Mouse (Mus musculus): ENCODE results near the gene Gpbp1. TPM values are rescaled to one million over a fixed set of nuclear protein-coding genes. Genes with fewer than 3 reads are reported as not detected.

Gpbp1 gene
- total RNA-seq, 1 experiment from 2014 or later: 193 TPM

DNA sequence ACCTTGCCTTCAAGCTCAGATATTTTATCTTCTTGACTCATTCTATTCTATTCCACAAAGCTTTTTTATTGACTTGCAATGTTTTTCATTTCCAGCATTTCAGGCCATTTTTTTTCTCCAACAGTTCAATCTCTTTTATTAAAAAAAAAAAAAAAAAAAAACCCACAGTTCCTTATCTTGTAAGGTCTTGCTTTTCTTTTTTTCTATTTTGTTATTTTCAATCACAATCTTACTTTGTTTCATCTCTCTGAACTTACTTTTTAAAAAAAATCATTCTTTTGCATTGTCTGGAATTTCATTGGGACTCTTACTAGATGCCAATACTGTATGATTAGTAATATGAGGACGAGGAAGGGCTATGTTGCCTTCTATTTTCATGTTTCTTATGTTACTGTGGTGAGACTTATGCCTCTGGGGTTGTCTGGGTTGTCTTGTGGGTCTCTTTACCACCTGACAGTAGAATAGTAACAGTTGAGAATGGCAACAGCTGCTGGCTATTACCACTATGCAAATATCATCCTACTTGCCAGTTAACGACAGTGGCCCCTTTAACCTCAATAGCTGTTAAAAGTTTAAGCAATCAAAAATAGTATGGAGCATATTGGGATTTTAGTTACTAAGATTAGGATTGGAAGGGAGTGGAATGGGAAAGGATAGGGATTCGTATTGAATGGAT, 19.2 kb downstream of the Gpbp1 start:
- no peak for ATAC-seq (replicated peaks; ENCODE audit: low read depth, poor library complexity, severe bottlenecking)

DNA sequence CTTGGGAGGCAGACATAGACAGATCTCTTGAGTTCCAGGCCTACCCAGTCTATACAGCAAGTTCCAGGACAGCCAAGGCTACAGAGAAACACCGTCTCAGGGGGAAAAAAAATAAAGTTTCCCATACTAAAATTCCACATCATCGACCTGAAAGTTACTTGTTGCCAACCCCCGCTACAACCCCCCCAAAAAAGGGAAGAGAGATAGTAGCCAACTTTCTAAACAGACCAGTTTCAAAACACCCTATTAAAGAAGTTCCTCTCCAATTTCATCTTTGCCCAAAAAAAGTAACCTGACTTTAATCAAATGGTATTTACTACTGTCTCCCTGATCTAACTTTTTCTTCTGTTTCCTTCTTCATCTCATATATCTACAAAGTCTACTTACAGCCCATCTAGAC, 22.6 kb downstream of the Gpbp1 start:
- no peak for ATAC-seq (replicated peaks; ENCODE audit: low read depth, poor library complexity, severe bottlenecking)

DNA sequence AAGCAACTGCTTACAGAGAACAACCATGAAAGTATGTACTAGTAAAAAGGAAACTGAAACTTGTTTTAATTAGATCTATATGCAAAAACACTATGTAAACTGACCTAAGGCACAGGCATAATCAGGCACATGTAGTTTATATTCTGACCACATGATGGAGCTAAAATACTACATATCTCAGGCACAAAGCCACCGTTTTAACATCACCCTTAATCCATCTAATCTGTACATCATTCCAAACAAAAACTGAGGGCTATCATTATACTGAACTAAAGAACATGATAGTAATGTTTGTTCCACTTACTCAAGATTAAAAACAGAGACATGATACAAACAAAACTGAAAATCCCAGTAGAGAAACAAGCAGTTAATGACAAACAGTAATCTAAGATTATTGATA, 28.5 kb downstream of the Gpbp1 start:
- ATAC-seq (replicated peaks; ENCODE audit: low read depth, poor library complexity, severe bottlenecking): peak; percentile 84

DNA sequence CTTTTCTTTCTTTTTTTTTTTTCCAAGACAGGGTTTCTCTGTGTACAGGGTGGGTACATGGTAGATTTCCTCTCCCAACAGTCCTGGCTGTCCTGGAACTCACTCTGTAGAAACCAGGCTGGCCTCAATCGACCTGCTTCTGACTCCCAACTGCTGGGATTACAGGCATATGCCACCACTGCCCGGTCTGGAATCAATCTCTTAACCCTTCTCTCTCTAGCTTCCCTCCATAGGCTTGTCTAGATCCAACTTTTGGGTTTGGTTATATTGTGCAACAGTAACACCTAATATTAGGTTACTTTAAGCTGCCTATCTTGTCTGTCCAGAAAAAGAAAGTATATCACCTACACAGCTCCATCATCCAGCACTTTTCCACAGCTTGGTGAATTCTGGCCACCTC, 33.1 kb downstream of the Gpbp1 start:
- ATAC-seq (replicated peaks; ENCODE audit: low read depth, poor library complexity, severe bottlenecking): no peak

DNA sequence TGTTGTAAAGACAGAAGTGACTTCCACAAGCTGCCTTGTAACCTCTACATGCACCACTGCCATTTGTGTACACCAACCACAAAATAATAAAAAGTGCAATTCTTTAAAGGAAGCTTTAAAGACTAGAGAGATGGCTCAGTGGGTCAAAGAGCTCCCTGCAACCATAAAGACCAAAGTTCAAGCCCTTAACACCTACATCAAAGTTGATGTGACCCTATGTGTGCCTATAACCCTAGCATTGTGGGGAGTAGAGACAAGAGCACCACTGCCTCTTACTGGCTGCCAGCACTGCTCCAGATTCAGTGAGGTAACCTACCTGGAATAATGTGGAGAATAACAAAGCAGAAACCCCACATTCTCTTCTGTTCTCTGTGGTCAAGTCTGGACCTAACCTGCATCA, 45.6 kb downstream of the Gpbp1 start:
- no peak for ATAC-seq (replicated peaks; ENCODE audit: low read depth, poor library complexity, severe bottlenecking)

DNA sequence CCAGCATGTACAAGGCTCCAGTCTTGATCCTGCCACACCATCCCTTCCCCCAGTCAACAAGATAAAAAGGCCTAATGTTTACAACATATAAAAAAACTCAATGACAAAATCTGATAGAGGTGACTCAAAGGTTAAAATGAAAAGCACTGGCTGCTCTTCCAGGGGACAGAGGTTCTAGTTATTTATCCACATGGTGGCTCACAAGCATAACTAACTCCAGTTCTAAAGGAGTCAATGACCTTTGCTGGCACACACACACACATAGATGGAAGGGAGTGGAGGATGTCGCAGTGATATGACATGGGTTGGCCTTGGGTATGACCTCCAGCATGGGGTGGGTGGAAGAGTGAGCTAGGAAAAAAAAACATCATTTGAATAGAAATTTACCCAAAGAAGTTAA, 58.7 kb downstream of the Gpbp1 start:
- ATAC-seq (replicated peaks; ENCODE audit: low read depth, poor library complexity, severe bottlenecking): no peak

DNA sequence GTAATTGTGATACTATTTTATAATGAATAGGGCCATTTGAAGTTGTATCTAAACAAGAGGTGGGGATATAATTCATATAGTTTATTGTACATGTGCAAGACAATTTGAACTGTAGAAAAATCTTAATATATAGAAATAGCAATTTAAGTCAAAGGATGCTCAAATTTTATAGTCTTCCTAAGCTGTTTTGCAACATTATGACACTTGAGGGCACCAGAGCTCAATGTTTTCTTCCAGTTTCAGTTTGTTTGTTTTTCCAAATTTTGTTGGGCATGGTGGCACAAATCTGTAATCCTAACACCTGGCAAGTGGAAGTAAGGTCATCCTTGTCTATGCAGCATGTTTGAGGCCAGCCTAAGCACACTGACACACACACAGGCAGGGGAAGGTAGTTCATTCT, 68.6 kb downstream of the Gpbp1 start:
- no peak for ATAC-seq (replicated peaks; ENCODE audit: low read depth, poor library complexity, severe bottlenecking)

DNA sequence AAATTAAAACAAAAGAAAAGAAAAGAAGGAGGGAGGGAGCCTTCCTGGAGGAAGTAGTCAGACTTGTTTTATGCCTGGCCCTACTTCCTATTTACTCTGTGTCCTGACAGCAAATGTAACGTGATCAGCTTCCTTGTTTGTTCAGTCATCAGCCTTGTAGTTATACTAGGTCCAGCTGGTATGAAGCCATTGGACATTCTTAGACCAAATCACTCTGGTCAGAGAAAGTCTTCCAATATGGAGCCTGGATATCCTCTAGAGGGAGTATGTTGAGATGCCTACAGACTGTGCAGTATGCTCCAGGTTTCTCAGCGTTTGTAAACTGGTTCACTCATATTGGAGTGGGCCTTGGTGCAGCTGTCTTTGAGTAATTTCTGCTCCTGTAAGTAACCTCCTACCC, 71.8 kb downstream of the Gpbp1 start:
- ATAC-seq (replicated peaks; ENCODE audit: low read depth, poor library complexity, severe bottlenecking): 0 out of 2 replicates have a peak, but pooled peaks have one; percentile 39

DNA sequence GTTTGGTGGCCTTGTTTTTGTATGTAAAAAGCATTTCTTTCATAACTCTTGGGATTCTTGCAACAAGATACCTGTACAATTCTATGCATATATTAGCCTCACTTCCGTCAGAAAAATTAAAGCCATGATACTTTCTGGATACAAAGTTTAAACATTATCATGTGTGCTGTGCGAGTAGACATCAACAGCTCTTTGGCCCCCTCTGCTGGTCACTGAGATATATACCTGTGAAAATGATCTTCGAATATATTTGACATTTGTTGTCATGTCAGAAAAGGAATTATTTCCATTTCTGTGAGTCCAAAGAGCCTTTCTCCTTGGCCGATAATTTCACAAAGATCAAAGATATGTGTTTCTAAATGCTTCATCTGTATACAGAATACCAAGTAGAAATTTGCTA, 76.8 kb downstream of the Gpbp1 start:
- ATAC-seq (replicated peaks; ENCODE audit: low read depth, poor library complexity, severe bottlenecking): peak; percentile 80

DNA sequence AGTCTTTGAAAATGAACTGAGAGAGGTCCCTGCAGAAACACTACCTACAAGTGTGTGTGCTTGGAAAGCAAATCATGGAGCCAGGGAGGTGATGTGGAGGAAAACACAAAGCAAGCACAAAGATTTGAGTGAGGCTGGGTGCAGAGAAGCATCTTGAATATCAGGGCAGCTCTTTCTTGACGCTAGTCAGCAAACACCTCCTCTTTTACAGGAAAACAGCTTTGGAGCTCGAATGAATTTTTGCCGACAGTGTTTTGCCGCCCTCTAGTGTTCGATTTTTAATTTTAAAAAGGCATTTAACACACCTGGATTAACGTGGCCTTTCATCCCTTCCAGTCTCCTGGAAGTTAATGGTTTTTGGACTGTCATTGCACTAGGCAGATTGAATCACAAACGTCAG, 79.1 kb downstream of the Gpbp1 start:
- ATAC-seq (replicated peaks; ENCODE audit: low read depth, poor library complexity, severe bottlenecking): 0 out of 2 replicates have a peak, but pooled peaks have one; percentile 36

DNA sequence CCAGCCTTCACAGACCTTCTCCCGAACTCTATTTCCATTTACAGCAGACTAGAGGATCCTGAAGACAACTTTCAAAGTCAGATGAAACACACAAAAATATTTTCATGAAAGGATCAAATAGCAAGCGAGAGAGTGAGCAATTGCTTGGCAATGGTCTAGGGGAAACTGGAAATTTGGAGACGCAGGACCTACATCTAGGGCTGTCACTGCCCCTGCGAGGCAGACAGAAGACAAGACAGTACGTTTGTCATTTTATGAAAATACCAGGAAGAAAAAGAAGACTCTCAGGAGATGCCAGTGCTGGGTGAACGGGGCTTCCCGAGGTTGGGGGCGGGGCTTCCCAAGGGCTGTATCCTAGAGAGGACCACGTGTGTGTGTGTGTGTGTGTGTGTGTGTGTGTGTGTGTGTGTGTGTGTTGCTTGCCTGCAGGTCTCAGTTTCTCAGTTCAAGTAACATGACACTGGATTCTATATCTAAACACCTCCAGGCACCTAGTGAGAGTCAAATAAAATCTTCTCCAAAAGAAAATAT, 83.0 kb downstream of the Gpbp1 start:
- no peak for ATAC-seq (replicated peaks; ENCODE audit: low read depth, poor library complexity, severe bottlenecking)

DNA sequence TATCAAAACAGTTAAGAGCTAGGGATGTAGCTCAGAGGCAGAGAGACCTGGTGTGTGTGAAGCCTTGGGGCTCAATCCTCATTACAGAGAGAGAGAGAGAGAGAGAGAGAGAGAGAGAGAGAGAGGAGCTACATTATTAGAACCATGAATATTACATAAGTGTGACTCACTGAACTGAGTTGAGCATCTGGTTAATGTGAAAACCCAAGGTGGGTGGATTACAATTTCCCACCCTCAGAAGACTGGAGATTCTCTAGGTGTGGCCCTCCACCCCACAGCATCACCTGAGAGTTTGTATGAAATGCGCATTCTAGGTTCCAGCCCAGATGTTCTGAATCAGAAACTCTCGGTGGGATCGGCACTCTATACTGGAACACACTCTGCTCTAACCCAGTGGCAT, 84.0 kb downstream of the Gpbp1 start:
- no peak for ATAC-seq (replicated peaks; ENCODE audit: low read depth, poor library complexity, severe bottlenecking)

DNA sequence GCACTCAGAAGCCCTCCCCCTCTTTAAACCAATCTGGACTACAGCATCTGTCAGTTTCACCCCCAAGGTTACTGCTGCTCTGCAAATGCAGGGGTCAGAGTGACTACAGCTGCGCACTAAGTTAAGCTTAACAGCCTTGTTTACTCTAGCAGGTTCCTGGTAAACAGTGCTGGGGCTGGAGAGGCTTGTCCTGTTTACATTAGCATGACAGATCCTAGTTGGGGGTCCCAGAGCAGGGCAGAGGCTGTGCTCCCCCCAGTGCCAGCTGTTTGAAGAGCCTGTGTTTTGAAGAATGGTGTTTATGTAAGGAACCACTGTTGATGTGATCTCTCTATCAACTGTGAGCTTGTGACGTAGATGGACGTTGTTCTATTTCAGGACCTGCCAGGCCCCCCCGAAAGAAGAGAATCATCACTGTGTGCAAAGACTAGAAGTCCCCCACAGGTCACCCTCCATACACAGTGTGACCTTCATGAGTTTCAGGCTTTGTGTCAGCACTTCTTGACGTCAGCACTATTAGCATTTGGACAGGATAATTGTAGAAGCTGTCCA, 92.2 kb downstream of the Gpbp1 start:
- ATAC-seq (replicated peaks; ENCODE audit: low read depth, poor library complexity, severe bottlenecking): no peak

DNA sequence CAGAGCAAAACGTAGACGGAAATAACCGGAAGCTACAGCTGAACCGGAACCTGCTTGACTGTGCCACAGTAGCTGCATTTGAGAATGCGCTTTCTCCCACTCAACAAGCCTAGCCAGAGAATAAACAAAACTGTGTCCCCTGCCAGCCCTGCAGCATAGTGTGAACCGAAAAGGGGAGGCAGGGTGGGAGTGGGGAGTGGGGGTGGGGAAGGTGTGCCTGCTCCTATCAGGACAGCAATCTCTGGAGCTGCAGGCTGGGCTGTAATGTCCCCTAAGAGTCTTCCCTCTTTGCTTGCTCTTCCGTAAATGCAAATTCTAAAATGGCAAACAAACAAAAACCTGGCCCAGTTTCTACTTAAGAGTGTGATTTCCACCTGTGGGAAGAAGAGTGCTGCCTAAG, 92.8 kb downstream of the Gpbp1 start:
- no peak for ATAC-seq (replicated peaks; ENCODE audit: low read depth, poor library complexity, severe bottlenecking)

DNA sequence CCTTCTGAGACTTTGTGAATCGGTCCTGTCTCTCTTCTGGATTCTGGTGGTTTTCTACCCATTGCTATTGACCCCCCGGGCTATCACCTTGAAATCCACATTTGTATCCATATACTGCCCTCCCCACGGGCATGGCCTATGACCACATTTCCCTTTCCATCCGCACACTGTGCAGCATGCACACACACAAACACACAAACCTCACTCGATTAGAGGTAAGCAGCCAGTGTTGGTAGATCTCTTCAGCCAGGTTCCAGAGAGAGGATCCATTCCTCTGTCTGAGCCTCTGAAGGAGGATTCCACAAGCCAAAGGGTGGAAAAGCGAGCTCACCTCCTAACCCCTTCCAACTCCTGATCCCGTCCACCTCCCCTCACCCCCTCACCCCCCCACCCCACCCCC, 94.4 kb downstream of the Gpbp1 start:
- no peak for ATAC-seq (replicated peaks; ENCODE audit: low read depth, poor library complexity, severe bottlenecking)

DNA sequence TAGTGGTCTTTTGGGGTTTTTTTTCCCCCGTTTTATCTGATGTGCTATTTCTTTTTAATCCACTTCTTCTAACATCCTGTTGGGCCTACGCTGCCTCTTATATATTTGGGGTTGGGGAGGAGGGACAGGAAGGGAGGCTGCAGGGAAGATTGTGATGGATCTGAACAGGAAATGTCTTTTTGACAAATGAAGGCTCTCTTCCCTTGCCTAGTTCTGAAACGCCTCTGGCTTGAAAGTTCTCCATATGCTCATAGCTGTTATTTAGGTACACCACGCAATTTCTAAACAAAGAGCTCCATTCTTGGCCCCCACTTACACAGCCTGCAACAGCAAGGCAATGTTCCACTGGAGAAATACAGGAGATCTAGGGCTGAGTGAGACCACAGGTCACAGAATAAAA, 95.0 kb downstream of the Gpbp1 start:
- peak; percentile 36; the same call in 1 of the 2 replicates for ATAC-seq (replicated peaks; ENCODE audit: low read depth, poor library complexity, severe bottlenecking)

DNA sequence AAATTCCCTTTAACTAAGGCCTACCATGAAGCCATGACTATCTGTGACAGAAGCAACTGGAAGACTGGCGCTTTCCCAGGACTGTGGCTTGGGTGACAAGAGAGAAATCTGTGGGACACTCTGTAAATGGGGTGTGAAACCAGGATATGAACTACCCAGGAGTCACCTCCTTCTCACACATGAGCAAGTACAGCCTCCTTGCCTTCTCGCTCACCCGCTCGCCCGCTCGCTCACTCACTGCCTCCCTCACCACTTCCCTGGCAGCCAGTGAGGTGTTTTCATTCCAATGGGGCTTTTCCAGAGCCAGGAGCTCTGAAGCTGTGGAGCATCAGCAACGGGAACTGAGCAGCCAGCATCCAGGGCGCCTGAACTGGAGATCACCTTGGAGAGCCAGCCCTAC, 95.6 kb downstream of the Gpbp1 start:
- ATAC-seq (replicated peaks; ENCODE audit: low read depth, poor library complexity, severe bottlenecking): no peak

DNA sequence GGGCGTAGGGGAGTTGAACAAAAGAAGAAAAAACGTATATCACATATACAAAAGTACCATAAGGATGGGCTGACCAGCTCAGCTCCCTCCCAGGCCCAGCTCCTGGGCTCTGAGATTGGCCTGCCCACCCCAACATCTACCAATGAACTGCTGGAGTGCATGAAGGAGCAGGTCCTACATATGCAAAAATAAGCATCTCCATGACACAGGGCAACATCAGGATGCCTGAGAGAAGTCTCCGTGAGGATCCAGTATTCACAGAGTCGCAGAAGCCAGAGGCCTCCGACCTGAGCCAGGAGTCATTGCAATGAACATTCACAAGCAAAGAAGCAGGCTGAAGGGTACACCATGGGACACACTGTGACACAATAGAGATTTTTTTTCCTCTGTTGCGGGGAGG, 96.5 kb downstream of the Gpbp1 start:
- ATAC-seq (replicated peaks; ENCODE audit: low read depth, poor library complexity, severe bottlenecking): no peak

DNA sequence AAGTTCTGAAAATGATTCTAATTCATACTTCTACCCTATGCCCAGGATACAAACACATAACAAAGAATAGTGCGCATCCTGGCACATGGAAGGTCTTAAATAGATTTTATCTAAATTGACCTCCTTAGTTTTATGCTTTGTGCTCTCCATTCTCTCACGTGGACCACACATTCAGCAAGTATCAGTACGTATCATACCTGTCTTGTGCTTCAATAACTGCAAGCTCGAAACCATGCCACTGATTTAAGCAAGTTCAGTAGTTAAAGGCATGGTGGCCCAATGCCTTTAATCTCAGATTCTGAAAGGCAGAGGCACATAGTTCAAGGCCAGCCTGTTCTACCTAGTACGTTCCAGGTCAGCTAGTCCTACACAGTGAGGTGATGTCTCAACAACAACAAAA, 98.5 kb downstream of the Gpbp1 start:
- ATAC-seq (replicated peaks; ENCODE audit: low read depth, poor library complexity, severe bottlenecking): no peak

DNA sequence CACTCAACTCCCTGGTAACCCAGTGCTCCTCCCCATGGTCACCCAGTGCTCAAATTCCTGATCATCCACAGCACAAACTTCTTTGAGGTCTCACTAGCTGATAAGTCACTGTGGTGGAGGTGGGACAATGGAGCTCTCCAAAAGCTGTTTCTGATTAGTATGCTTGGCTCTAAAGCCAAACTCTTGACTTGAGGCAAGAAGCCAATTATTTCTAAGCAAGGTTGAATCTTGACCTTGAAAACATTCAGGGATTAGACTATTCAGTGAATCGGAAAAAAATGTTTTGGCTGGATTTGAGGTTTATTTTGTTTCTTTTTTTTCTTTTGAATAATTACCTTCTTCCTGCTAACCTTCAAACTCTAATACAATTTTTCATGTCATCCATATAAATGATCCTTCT, 98.9 kb downstream of the Gpbp1 start:
- ATAC-seq (replicated peaks; ENCODE audit: low read depth, poor library complexity, severe bottlenecking): no peak

DNA sequence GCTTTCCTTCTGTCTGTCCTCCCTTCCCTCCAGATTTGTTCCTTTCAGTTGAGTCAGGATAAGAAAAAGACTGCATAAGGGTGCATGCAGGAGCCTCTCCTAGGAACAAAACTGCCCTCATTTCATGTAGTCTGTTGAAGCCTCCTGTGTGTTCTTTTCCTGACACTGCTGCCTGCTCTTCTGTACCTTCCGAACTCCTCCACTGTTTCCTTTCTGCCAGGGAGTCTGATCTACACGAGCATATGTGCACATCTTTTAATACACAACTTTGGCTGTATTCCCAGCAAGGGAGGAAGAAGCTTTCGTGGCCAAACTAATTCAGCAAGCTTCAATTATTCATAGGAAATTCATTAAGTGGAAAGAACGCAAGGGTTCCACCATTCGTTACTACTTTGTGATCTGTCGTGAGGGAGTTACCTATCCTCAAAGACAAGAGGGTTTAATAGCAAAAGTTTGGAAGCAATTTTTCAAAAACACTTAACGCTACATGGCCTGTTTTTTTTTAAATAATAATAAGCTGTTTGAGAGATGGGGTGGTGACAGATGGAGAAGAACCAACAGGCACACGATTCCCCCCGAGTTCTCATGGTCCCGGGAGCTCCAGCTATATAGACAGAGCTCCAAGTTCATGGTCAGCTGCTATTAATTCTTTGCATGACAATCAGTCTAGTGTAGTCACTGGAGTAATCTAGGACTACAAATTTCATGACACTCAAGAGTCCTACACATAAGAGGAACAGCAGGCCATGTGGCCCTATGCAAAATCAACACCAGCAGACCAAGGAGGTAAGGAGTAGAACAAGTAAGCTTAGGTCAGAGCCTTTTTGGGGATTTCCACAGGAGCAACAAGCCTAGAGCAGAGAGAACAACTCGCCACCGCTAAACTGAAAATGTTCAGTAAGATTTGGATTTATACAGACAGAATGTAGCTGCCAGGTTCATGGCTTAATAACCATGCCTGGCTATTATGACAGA, 105.6 kb downstream of the Gpbp1 start:
- ATAC-seq (replicated peaks; ENCODE audit: low read depth, poor library complexity, severe bottlenecking): no peak
